Mouse (Mus musculus): Measurements from ENCODE around the gene Hdac1. TPM values are rescaled to one million over a fixed set of nuclear protein-coding genes. Genes with fewer than 3 reads are reported as not detected.

The Hdac1 gene
- polyA plus RNA-seq, 1 experiment from 2014 or later: 74.7 TPM

DNA sequence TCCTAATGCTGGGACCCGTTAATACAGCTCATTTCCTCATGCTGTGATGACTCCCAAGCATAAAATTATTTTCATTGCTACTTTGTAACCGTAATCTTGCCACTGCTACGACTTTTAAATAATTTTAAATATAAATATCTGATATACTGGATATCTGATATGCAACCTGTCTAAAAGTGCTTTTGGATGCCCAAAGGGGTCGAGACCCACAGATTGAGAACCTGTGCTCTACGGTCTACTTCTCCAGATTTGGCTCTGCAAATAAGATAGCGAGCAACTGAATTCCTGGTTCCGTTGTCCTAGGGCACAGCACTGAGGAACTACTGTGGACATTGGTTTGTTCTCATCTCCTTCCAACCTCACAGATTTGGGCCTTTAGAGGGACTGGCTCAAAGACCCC is 35.2 kb upstream of the Hdac1 start:
- Histone ChIP-seq H3K27ac (ENCODE audit: low read length) (no peak overlapping the region), H3K4me1 (ENCODE audit: control insufficient read depth, insufficient read depth, low read length) (no peaks in the 10 kb centered on the region), H3K27me3 (ENCODE audit: control insufficient read depth, insufficient read depth, low read depth, low read length) (no peaks in the 10 kb centered on the region), H3K9ac (ENCODE audit: low read depth, low read length) (no peak overlapping the region), H3K9me3 (replicated peaks; ENCODE audit: control insufficient read depth, low read length, poor library complexity, severe bottlenecking) (no peaks in the 10 kb centered on the region), H3K4me2 (ENCODE audit: low read length) (no peak overlapping the region), H3K36me3 (ENCODE audit: control insufficient read depth, insufficient read depth, low read length) (no peaks in the 10 kb centered on the region), H3K4me3 (ENCODE audit: low read depth, low read length) (no peak overlapping the region)
- ATAC-seq: no peak
- 80% methylated on average over 7 of the region's 7 CpGs for WGBS

DNA sequence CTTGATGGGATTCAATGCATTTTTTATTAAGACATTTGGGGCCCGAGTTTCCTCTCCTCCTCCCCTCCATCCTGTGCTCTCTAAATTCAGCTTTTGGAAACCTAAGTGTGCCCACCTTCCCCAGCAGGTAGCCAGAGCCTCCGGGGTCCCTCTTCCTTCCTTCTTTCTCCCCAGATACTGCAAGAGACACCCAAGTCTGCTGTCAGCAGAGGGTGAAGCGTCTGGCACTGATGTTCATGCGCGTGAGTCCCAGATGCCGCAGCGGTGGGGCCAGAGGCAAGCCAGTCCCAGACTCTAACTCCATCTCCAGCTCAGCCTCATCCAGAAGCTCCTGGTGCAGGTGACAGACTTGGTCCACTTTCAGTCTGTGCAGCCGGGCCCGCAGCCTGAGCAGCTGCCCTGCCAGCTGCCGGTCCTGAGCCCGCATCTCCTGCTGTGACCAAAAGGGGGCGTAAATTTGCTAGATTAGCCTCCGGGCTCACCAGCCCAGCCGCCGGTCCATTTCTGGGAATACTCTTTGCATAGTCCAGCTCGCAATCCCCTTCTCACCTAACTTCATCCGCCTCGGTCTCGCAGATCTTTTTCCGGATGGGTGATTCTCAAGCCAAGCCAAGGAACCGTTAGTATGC is 34.5 kb upstream of the Hdac1 start:
- ATAC-seq: no peak
- H3K4me2 ChIP-seq (ENCODE audit: low read length): peak overlapping the region; percentile 24; the same call in 1 of the 2 replicates
- H3K9ac ChIP-seq (ENCODE audit: low read depth, low read length): peak overlapping the region; percentile 38
- H3K36me3 ChIP-seq (ENCODE audit: control insufficient read depth, insufficient read depth, low read length): no peaks in the 10 kb centered on the region
- H3K27ac ChIP-seq (ENCODE audit: low read length): no peak overlapping the region
- 24% methylated on average over 21 of the region's 21 CpGs for WGBS
- no peak overlapping the region for H3K4me3 ChIP-seq (ENCODE audit: low read depth, low read length)
- no peaks in the 10 kb centered on the region for H3K4me1 ChIP-seq (ENCODE audit: control insufficient read depth, insufficient read depth, low read length)
- H3K9me3 ChIP-seq (replicated peaks; ENCODE audit: control insufficient read depth, low read length, poor library complexity, severe bottlenecking): no peaks in the 10 kb centered on the region
- H3K27me3 ChIP-seq (ENCODE audit: control insufficient read depth, insufficient read depth, low read depth, low read length): no peaks in the 10 kb centered on the region

GRCm38 (mm10) chr4:129575171-129575844 is 32.8 kb upstream of the Hdac1 start:
- Histone ChIP-seq H3K4me3 (ENCODE audit: low read depth, low read length) (no peak overlapping the region), H3K36me3 (ENCODE audit: control insufficient read depth, insufficient read depth, low read length) (no peaks in the 10 kb centered on the region), H3K9me3 (replicated peaks; ENCODE audit: control insufficient read depth, low read length, poor library complexity, severe bottlenecking) (no peaks in the 10 kb centered on the region), H3K4me1 (ENCODE audit: control insufficient read depth, insufficient read depth, low read length) (no peaks in the 10 kb centered on the region), H3K9ac (ENCODE audit: low read depth, low read length) (no peak overlapping the region), H3K27ac (ENCODE audit: low read length) (no peak overlapping the region), H3K4me2 (ENCODE audit: low read length) (no peak overlapping the region), H3K27me3 (ENCODE audit: control insufficient read depth, insufficient read depth, low read depth, low read length) (no peaks in the 10 kb centered on the region)
- WGBS: 65% methylated on average over 7 of the region's 8 CpGs
- no peak for ATAC-seq

GRCm38 (mm10) chr4:129573430-129573829 is 30.9 kb upstream of the Hdac1 start, which contains the start of gene Lck:
Gene Lck (minus strand): TSS chr4:129573641.
- Histone ChIP-seq H3K27ac (ENCODE audit: low read length) (no peak within 1 kb of the TSS), H3K4me1 (ENCODE audit: control insufficient read depth, insufficient read depth, low read length) (no peaks in the 10 kb centered on the region), H3K27me3 (ENCODE audit: control insufficient read depth, insufficient read depth, low read depth, low read length) (no peaks in the 10 kb centered on the region), H3K9me3 (replicated peaks; ENCODE audit: control insufficient read depth, low read length, poor library complexity, severe bottlenecking) (no peaks in the 10 kb centered on the region), H3K4me3 (ENCODE audit: low read depth, low read length) (no peak within 1 kb of the TSS), H3K36me3 (ENCODE audit: control insufficient read depth, insufficient read depth, low read length) (no peaks in the 10 kb centered on the region), H3K4me2 (ENCODE audit: low read length) (no peak within 1 kb of the TSS), H3K9ac (ENCODE audit: low read depth, low read length) (no peak within 1 kb of the TSS)
- no peak for ATAC-seq
- WGBS: 88% methylated on average over 8 of the region's 8 CpGs

DNA sequence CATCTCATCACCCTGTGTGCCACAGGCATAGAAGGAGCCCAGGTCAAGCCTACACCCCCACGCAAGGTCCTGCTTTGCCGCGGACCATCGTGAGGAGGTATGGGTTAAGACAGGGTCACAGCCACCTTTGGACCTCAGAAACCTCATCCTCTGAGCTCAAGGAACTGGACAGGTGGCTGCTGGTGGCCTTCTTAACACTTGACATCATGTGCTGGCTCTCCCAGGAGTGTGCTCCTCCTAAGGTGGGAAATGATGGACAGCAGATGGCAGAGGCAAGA is 30.5 kb upstream of the Hdac1 start:
- WGBS: 94% methylated on average over 4 of the region's 4 CpGs
- no peak for ATAC-seq
- no peak overlapping the region for H3K9ac ChIP-seq (ENCODE audit: low read depth, low read length)

DNA sequence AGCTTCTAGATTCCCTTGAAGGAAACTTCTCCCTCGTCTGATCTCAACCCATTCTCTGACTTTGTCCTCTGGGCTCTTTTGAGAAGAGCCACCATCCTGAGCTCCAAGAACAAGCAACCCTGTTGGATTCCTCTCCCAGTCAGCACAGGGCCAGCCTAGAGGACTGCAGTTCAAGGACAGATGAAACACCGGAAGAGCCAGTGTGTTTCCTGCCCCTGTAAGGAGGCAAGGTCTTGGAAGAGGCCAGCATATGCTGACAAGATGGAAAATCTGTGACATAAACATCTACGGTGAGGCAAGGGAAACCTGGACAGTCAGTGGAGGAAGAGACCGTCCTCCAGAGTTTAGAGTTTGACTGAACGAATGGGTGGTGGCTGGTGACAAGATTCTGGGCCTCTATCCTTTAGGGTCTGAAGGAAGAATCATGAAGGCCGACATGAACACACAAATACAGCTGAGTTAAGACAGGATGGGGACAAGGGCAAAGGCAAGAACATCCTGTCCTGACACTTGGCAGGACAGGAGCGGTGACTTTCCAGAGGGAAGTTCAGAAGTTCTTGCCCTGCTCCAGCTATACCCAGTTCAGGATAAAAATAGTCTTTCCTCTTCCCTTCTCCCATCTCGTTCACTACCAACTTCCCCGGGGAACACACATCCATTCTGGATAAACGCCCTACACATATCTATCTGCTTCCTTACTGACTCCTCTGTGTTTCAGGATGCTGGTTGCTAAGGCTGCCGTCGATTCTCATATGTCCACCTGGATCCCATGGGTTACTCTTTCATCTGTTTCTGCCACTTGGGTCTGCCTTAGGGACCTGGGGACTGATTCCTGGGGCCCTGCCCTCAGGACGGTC is 30.0 kb upstream of the Hdac1 start:
- no peak overlapping the region for H3K4me2 ChIP-seq (ENCODE audit: low read length)
- H3K9me3 ChIP-seq (replicated peaks; ENCODE audit: control insufficient read depth, low read length, poor library complexity, severe bottlenecking): no peaks in the 10 kb centered on the region
- no peak overlapping the region for H3K4me3 ChIP-seq (ENCODE audit: low read depth, low read length)
- H3K4me1 ChIP-seq (ENCODE audit: control insufficient read depth, insufficient read depth, low read length): no peaks in the 10 kb centered on the region
- no peak overlapping the region for H3K27ac ChIP-seq (ENCODE audit: low read length)
- WGBS: 88% methylated on average over 13 of the region's 13 CpGs
- ATAC-seq: no peak
- no peaks in the 10 kb centered on the region for H3K36me3 ChIP-seq (ENCODE audit: control insufficient read depth, insufficient read depth, low read length)
- H3K27me3 ChIP-seq (ENCODE audit: control insufficient read depth, insufficient read depth, low read depth, low read length): no peaks in the 10 kb centered on the region
- no peak overlapping the region for H3K9ac ChIP-seq (ENCODE audit: low read depth, low read length)

More for the DNA sequence above, 30.5 kb upstream of the Hdac1 start:
- Histone ChIP-seq H3K4me3 (ENCODE audit: low read depth, low read length) (no peak overlapping the region), H3K9me3 (replicated peaks; ENCODE audit: control insufficient read depth, low read length, poor library complexity, severe bottlenecking) (no peaks in the 10 kb centered on the region), H3K4me2 (ENCODE audit: low read length) (no peak overlapping the region), H3K27ac (ENCODE audit: low read length) (no peak overlapping the region), H3K4me1 (ENCODE audit: control insufficient read depth, insufficient read depth, low read length) (no peaks in the 10 kb centered on the region), H3K36me3 (ENCODE audit: control insufficient read depth, insufficient read depth, low read length) (no peaks in the 10 kb centered on the region), H3K27me3 (ENCODE audit: control insufficient read depth, insufficient read depth, low read depth, low read length) (no peaks in the 10 kb centered on the region)

DNA sequence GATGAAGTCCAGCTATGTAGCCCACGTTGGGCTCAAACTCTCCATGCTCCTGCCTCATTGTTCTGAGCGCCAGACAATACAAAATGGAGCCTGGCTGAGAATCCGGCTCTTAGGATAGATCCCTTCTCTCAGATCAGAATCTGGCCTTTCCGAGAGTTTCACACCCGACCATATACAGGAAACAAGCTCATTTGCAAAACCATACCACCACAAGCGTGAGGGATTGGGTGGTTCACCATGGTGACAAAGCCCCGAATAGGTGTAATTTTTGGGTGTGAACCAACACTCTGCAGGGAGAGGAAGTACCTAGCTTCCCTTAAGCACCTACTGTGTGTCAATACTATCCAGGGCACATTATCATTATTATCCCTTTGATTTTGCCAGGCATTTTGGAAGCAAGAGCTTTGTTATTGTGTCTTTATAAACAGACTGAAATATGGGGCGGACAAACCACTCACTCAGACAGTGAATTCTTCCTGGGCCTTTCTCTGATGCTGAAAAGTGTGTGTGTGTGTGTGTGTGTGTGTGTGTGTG is 29.1 kb upstream of the Hdac1 start:
- H3K9ac ChIP-seq (ENCODE audit: low read depth, low read length): no peak overlapping the region
- ATAC-seq: no peak
- 69% methylated on average over 8 of the region's 8 CpGs for WGBS
- no peak overlapping the region for H3K27ac ChIP-seq (ENCODE audit: low read length)
- H3K4me2 ChIP-seq (ENCODE audit: low read length): no peak overlapping the region
- H3K4me1 ChIP-seq (ENCODE audit: control insufficient read depth, insufficient read depth, low read length): no peaks in the 10 kb centered on the region
- H3K36me3 ChIP-seq (ENCODE audit: control insufficient read depth, insufficient read depth, low read length): no peaks in the 10 kb centered on the region
- H3K4me3 ChIP-seq (ENCODE audit: low read depth, low read length): no peak overlapping the region
- H3K9me3 ChIP-seq (replicated peaks; ENCODE audit: control insufficient read depth, low read length, poor library complexity, severe bottlenecking): no peaks in the 10 kb centered on the region
- H3K27me3 ChIP-seq (ENCODE audit: control insufficient read depth, insufficient read depth, low read depth, low read length): no peaks in the 10 kb centered on the region

- Histone ChIP-seq H3K9me3 (replicated peaks; ENCODE audit: control insufficient read depth, low read length, poor library complexity, severe bottlenecking) (no peaks in the 10 kb centered on the region), H3K4me3 (ENCODE audit: low read depth, low read length) (no peak overlapping the region), H3K27me3 (ENCODE audit: control insufficient read depth, insufficient read depth, low read depth, low read length) (no peaks in the 10 kb centered on the region), H3K4me1 (ENCODE audit: control insufficient read depth, insufficient read depth, low read length) (no peaks in the 10 kb centered on the region), H3K4me2 (ENCODE audit: low read length) (no peak overlapping the region), H3K36me3 (ENCODE audit: control insufficient read depth, insufficient read depth, low read length) (no peaks in the 10 kb centered on the region), H3K9ac (ENCODE audit: low read depth, low read length) (no peak overlapping the region), H3K27ac (ENCODE audit: low read length) (no peak overlapping the region)
- no peak for ATAC-seq
- WGBS: 87% methylated on average over 6 of the region's 6 CpGs
Observed at GRCm38 (mm10) chr4:129570028-129570427, 27.5 kb upstream of the Hdac1 start.

- no peaks in the 10 kb centered on the region for H3K4me1 ChIP-seq (ENCODE audit: control insufficient read depth, insufficient read depth, low read length)
- 93% methylated on average over 7 of the region's 7 CpGs for WGBS
- H3K4me3 ChIP-seq (ENCODE audit: low read depth, low read length): no peak overlapping the region
- H3K9me3 ChIP-seq (replicated peaks; ENCODE audit: control insufficient read depth, low read length, poor library complexity, severe bottlenecking): no peaks in the 10 kb centered on the region
- H3K4me2 ChIP-seq (ENCODE audit: low read length): no peak overlapping the region
- no peak overlapping the region for H3K9ac ChIP-seq (ENCODE audit: low read depth, low read length)
- no peak for ATAC-seq
- H3K27me3 ChIP-seq (ENCODE audit: control insufficient read depth, insufficient read depth, low read depth, low read length): no peaks in the 10 kb centered on the region
- no peaks in the 10 kb centered on the region for H3K36me3 ChIP-seq (ENCODE audit: control insufficient read depth, insufficient read depth, low read length)
- no peak overlapping the region for H3K27ac ChIP-seq (ENCODE audit: low read length)
Observed at GRCm38 (mm10) chr4:129568366-129568765, 25.9 kb upstream of the Hdac1 start.

Measured in midbrain, embryonic 16.5 days (tissue).